Mouse (Mus musculus): ENCODE measurements around the gene Prcp. TPM values are rescaled to one million over a fixed set of nuclear protein-coding genes. Genes with fewer than 3 reads are reported as not detected.
"Not testable (repeated sequence)": the region's sequence is repeated elsewhere in the genome, so short reads cannot be mapped to it uniquely, and the experiment has no call there.

The Prcp gene
- polyA plus RNA-seq, 1 experiment = 15.1 TPM

DNA sequence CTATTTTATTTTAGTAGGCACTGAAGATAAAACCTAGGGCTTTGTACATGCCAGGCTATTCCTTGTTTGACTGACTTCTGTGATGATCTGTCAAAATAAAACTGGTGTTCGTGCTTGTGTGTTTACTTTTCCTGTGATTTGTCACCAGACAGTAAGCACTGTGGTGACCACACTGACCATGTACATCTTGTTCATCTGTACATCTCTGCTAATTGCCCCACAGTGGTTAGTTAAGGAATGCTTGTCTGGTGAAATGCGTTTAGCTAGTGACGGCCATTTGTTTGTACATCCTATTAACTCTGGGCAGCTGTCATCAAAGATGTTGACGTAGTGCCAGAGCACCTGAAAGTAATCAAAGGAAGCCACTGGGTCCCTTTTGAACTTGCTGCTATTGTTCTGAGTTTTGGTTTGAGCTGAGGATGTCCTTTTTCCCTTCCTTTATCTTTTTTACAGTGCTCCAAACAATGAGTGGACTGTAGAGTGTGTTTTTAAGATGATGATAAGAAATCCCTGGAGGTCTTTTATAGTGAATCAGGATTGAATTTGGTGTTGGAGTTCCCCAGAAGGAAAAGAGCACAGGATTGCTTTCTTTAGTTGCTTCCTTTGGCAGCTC lies 16.5 kb downstream of the Prcp start:
- no peak for DNase-seq (ENCODE audit: low read depth)

DNA sequence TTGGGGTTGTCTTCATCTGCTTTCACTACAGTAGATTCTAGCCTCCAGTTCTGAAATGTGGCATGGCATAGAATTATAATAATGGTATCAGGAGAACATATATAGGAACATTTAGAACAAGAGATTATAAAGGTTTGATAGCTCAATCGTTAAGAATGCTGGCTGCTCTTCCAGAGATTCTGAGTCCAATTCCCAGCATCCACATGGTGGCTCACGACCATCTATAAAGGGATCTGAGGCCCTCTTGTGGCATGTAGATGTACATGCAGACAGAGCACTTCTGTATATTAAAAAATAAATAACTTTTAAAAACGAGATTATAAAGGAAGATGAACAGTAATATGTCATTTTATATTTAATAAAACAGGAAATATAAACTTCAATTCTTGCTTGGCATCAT lies 19.2 kb downstream of the Prcp start:
- DNase-seq (ENCODE audit: low read depth) = no peak

DNA sequence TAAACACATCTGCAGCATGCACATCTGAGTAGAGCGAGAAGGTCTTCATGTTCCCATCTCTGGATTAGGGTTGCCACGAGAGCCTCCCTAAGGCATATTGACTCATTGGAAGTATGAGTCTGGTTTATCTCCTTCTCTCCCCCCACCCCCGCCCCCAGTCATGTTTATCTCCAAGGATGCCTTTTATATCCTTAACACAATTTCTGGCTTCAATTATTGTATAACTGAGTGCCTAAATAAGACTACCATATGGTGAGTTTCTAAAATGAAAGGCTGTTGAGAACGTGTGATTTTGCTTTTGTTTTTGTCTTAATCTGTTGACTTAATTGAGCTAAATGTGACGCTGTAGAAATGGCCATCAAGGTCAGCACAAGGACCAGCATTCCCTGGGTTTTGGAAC lies 21.8 kb downstream of the Prcp start:
- DNase-seq (ENCODE audit: low read depth) = no peak

DNA sequence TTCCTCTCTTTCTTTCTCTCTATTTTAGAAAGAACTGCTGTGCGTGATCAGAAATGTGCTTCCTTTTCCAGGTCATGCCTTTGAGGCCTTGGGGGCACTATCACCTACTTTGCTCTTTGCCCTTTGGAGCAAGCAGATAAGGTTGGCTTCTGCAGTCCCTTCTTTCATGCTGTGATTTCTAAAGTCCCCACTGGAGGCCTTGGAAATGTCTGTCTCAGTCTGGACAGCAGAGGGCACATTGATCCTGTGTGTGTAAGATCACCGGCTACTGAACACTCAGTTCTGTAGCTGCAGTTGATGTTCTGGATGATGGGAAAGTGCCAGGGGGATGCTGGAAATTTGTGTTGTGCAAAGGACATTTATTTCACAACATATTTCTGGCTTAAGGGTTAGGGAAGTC lies 22.8 kb downstream of the Prcp start:
- DNase-seq (ENCODE audit: low read depth) = no peak

DNA sequence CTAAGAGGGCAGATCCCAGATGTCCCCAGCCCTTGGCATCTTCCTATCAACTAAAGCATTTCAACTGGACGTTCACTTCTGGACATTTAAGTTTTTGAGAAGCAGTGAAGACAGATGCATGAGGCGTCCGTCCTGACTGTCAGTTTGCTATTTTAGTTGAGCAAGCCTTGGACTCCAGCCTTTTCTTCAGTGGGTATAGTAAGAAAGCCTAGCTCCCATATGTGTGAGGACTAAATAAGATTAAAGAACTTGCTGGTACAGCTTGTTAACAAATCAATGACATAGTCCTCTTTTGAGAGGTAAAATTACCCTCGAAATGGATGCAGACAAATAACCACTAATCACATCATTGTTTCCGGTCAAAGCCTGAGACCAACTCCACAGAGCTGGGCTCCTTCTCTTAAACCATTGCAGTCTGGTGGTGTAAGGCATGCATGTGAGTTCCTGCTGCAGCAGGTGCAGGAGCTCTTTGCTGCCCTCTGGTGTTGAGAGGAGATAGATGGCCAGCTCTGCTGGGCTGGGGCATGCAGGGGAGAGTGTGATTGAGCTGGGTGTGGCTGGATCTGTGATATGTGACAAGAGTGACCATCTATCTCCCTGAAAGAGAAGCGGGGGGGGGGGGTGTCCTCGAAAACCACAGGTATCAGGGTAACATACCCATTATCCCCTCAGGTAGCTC lies 29.2 kb downstream of the Prcp start:
- DNase-seq (ENCODE audit: low read depth) = no peak

DNA sequence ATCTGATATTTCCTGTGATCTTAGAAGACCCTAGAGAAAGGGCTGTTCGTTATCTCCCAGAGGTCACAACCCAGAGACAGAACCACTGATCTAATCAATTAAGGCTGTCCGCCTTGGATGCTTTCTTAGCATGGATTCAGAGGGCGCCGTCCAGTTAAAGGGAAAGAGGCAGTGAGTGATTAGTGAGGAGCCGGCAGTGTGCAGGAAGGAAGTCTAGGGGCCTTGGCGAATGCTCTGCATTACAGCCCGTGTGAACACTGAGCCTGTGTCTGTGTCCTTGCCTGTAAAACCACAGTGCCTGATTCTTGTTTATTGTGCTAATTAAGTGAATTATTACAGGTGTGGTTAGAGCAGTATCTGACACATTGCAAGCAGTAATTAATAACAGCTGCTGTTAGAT lies 30.0 kb downstream of the Prcp start:
- DNase-seq (ENCODE audit: low read depth) = not testable (repeated sequence)

DNA sequence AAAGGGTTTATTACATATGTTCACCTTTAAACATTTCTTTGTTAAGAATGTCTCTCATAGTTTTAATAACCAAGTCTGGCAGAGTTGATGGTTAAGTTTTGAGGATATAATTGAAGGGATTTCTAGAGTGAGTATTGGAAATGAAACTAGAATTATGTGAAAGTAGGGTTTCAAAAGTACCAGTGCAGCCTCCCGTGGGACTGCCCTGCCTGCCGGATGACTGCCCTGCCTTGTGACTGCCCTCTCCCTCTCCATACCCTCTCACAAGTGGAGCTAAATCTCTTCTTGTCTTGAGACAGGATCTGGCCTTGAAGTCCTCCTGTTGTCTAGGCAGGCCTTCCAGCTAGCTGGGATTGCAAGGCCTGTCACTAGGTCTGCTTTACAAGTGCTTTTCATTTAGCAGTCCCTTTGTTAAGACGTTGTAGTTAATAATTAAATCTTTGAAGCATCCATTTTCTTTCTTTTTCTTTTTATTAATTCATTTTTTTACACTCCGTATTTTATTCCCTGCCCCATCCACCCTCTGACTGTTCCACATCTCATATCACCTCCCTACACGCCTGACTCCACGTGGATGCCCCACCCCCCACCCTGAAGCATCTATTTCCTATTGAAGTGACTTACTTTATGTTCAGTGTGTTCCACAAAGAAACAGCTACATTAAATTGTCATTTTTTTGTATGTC lies 46.0 kb downstream of the Prcp start:
- no peak for DNase-seq (ENCODE audit: low read depth)

DNA sequence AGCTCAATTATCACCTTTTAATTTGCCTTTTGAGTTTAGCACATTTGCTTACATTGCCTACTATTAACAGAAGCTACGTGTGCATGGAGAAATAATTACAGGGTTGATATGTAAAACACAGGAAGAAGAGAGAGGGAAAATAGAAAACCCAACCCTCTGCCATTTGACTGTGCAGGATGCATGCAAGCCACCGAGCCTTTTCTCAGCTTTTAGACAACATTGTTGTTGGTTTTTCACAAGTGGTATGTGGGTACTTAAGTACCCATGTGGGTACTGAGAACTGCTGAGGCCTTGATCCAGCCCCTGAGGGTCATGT lies 46.5 kb downstream of the Prcp start:
- DNase-seq (ENCODE audit: low read depth) = no peak

DNA sequence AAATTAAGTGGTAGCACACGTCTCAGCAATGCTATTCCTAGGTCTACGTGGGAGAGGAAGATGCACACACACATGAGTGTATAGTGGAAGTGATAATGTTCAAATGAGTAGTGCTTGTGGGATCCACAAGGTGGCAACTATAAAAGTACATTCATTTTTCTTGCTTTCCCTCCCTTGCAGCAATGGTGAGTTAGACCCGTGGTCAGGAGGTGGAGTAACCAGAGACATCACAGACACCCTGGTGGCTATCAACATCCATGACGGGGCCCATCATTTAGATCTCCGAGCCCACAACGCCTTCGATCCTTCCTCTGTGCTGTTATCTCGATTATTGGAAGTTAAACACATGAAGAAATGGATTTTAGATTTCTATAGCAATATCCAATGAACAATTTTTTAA lies 58.5 kb downstream of the Prcp start:
- no peak for DNase-seq (ENCODE audit: low read depth)

DNA sequence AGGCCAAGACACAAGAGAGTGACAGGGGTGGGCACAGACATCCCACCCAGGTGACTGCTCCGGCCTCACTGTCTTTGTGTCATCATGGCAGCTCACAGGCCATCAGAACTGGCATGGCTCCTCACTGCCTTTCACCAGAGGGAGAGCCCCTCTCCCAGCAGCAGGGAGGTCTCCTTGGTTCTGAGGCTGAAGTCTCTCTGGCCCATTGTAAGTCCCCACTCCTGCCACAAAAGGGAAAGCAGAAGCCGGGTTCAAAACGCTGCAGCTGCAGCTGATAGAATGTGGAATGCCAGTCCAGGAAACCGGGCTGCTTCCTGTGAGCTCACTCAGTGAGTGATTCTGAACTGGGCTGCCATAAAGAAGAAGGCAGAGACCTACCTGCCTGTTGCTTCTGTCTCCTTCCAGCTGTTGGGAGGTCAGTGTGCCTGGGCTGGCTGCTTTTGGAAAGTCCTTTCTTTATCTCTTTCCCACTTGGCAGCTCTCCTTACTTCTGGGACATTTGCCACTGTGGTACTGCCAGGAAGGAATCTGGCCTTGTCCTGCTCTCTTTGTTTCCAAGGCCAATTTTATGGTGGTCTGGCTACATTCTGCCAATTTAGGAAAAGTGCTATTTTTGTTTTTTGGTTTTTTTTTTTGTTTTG lies 59.2 kb downstream of the Prcp start:
- DNase-seq (ENCODE audit: low read depth) = not testable (repeated sequence)

DNA sequence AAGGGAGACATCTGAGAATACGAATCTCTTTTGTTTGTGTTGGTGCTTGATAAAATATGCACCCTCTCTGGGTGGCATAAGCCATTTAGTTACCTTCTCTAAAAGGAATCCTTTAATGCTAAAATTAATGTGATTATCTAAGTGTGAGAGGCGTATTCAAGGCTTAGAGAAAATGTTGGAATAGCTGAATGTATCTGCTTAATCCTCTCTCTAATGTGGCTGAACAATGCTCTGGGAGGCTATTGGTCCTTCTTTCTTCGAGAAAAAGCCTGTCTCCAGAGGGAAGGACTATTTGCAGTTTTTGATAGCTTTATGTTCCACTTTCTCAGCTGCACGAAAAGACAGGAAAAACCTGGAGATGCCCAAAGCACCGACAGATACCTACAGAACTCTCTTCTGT lies 62.5 kb downstream of the Prcp start:
- no peak for DNase-seq (ENCODE audit: low read depth)

DNA sequence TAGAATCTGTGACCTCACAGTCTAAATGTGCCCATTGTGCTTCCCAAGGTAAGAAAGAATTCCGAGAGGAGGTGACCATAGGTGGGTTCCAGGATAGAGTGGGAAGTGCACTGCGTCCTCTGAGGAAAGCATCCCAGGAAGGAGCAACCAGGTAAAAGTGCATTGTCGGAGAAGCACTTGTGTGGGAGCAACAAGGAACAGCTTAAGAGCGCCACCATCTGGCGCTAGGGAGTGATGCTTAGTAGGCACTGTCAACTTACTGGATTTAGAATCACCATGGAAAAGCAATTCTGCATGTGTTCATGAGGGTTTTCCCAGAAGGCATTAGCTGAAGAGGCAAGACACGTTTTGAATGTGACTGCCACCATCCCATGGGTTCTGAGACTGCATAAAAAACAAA lies 63.7 kb downstream of the Prcp start:
- no peak for DNase-seq (ENCODE audit: low read depth)

DNA sequence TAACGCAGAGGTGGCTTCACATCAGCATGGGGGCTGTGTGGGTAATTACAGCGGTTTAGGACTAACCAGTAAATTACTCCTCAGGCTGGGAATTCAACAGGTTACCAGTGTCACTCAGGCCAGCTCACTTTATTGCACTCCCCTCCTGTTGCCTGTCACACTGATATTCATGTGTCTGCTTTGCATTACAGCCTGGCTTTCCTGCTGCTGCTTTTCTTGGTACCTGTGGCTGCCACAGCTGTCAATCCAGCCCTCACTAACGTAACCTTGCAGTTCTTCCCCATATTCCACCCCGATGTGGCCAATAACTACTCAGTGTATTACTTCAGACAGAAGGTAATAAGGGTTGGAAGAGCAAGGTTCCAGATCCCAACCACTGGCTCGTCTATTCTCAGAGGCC lies 65.5 kb downstream of the Prcp start:
- DNase-seq (ENCODE audit: low read depth) = no peak

DNA sequence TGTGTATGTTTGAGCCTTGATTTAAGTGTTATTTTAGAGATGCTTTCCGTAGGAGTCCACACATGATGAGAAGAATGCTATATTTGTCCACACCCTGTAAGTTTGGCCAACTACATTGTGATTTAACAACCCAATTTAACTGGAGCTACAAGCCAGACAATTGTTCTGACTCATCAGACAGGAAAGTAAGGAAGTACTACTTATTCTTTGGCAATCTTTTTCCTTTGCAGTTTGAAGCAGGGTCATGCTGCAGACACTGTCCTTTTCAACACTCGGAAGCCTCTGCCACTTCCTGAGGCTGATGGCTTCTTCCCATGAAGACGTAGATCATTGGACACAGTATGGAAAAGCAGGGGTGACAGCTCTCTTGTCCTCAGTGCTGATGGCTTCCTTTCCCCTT lies 76.5 kb downstream of the Prcp start:
- DNase-seq (ENCODE audit: low read depth) = no peak

DNA sequence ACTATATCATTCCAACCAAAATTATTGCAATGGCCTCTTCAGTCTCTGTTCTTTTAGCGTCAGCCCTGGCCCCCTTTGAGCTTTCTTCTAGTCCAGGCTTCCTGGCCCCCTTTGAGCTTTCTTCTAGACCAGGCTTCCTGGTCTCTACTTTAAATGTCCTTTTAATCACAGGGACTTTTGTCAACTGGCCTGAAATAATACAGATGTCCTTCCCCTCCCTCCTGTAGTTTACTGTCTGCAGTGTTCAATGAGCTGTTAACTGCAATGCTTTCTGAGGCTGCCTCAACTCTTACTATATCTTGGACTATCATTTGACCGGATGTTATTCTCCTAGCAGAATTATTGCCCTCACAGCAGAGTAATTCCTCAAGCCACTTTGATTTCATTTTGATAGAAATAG lies 77.9 kb downstream of the Prcp start:
- DNase-seq (ENCODE audit: low read depth) = no peak

DNA sequence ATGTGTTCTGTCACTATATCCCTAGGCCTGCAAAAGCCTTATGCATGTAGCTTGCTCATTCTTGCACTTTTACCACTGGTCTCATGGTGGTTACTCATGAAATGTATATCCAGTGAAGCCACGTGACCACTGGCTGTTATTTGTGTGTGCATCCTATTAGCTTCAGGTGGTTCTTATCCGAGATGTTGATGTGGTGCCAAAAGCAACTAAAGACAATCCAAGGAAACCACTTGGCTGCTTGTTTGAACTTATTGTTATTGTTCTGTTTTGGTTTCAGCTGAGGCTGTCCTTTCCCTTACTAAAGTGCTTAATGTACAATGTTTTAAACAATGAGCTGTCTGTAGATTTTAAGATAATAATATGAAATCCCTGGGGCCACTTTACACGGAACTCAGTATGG lies 85.5 kb downstream of the Prcp start:
- no peak for DNase-seq (ENCODE audit: low read depth)

DNA sequence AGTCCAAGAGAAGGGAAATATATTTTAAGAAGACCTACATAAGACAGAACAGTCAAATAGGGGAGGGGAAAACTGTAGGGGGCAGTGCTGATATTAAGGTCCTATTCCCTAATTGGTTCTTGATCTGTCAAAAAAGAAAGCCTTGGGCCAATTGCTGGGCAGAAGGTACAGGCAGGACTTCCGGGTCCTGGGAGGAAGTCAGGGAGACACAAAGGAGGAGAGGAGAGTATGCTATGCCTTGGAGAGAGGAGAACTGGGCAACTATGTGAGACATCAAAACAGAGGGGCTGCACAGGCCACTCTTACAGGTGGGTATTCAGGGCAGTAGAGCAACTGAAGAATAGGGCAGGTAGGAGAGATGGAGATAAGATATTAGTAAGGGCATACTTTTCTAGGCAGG lies 87.6 kb downstream of the Prcp start:
- DNase-seq (ENCODE audit: low read depth) = no peak

DNA sequence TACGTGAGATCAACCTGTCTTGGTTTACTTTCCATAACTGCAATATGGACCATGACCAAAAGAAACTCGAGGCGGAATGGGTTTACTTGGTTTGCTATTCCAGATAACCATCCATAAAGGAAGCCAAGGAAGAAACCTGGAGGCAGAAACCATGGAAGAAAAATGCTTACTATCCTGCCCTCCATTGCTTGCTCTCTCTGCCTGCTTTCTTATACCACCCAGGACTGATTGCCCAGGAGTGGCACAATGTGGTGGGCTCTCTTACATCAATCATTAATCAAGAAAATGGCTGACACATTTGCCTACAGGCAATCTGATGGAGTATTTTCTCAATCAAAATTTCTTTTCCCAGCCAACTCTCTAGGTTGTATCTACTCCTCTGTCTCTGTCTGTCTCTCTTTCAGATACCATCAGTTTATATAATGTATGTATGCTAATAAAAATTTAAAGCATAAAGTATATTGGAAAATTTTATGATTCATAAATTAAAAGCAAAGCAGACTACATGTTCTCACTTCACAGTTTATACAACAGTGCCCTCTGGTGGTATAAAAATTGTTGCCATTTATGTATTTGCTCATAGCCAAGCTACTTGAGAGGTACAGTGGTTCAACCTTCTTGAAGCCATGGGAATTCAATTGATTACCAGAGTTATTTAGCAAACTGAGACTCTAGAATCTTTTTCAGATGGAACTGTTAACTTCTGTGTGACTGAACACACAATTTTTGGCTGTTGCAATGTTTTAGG lies 90.7 kb downstream of the Prcp start:
- no peak for DNase-seq (ENCODE audit: low read depth)

DNA sequence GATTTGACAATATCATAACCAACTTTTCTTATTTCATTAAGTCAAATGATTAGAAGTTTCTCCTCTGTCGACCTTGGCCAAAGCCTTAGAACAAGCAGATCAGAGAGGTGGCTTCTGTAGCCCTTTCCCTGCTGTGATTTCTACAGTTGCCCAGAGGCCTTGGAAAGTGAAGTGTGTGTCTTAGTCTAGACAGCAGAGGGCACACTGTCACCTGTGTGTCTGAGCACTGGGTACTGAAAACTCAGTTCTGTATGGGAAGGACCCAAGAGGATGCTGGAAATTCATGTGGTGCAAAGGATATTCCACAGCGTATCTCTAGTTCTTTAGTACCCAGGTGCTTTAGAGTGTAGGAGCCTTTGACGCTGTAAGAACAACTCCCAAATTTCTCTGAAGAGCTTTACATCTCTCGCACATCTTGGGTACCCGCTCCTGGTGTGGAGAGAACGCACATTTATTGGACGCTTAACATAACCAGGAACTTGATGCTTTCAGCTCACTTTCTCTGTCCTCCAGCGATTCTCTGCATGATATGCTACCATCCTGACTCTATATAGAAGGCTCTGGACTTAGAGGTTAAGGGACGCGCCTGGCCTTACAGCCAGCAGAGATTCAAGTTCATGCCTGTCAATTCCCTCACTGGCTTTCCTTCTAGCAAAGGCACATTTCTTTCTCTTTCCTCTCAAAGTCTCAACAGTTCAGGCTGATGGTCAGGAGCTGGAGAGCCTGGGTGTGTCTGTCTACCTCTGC lies 93.3 kb downstream of the Prcp start:
- no peak for DNase-seq (ENCODE audit: low read depth)

DNA sequence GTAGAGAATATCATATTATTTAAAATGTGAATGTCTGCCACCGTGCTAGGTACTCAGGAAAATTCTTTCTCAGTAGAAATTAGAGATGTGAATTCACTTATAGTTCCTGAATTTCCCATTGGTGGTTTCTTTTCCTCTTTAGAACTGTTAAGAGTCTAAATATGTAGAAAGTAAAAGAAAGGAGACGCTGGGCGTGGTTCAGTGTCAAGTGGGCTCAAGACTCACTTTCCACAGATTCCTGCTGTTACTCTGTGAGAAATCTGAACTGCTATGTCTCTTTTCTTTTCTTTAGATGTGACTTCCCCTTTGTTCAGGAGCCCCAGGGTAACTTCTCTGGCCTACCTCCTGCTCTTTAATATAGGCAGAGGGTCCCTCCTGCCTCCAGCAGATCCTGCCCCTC lies 103.2 kb downstream of the Prcp start:
- DNase-seq (ENCODE audit: low read depth) = no peak

DNA sequence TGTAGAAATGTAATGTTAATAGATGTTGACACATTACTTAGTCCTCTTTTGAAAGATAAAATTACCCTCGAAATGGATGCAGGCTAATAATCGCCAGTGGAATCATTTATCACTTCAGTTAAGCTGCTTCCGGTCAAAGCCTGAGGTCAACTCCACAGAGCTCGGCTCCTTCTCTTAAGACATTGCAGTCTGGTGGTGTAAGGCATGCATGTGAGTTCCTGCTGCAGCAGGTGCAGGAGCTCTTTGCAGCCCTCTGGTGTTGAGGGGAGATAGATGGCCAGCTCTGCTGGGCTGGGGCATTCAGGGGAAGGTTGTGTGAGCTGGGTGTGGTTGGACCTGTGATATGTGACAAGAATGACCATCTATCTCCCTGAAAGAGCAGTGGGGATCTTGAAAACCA lies 104.0 kb downstream of the Prcp start:
- no peak for DNase-seq (ENCODE audit: low read depth)

DNA sequence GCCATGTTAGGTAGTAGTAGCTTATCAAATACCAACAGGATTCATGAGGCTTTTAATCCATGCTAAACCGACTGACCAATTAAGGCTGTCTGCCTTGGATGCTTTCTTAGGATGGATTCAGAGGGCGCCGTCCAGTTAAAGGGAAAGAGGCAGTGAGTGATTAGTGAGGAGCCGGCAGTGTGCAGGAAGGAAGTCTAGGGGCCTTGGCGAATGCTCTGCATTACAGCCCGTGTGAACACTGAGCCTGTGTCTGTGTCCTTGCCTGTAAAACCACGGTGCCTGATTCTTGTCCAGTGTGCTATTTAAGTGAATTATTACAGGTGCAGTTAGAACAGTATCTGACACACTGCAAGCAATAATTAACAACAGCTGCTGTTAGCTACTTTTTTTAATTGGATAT lies 104.5 kb downstream of the Prcp start:
- DNase-seq (ENCODE audit: low read depth) = not testable (repeated sequence)

Data from gonadal fat pad, adult 2 months (tissue).